ENCODE assay signal across 13 mouse cellular contexts in the genomic region with DNA sequence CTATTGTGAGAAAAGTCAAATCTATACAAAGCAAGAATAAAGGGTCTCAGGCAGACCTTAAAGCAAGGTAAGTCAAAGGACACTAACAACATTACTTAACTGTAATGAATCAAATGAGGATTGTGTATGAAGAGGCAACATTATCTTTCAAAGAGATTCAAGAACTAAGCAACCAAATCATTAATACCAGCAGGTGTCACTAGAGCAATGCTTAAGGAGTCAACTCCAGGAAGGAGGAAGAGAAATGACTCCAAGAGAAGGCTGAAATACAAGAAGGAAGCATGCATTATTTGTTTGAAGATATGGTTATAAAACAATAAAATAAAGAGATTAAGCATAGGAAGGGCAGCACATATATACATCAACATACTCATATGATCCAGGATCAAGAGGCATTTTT.
A peak's percentile ranks its signal among the peaks of the same experiment; 100 is the strongest.
DNase-seq lines count a peak whose midpoint lies in the region; ATAC-seq and TF ChIP-seq lines count a peak whose summit lies in the region.
"Had no signal": no experiment of that assay in that cellular context is flagged by ENCODE, and none has a peak within 500 bp of the region (broad histone marks: within the 10 kb centered on the region; RNA-seq: fewer than 3 reads in every experiment).

No protein-coding gene starts in this region.

- H3K4me1 ChIP-seq in forebrain, embryonic 14.5 days (ENCODE audit: control insufficient read depth, insufficient read depth, low read length) = no peaks in the 10 kb centered on the region
- no peaks in the 10 kb centered on the region for H3K4me1 ChIP-seq in forebrain, embryonic 16.5 days (replicated peaks; ENCODE audit: control insufficient read depth, insufficient read depth, low read length)
- no peaks in the 10 kb centered on the region for H3K4me1 ChIP-seq in limb, embryonic 14.5 days (ENCODE audit: control insufficient read depth, insufficient read depth, low read length)
- H3K4me1 ChIP-seq in limb, embryonic 10.5 days = no peaks in the 10 kb centered on the region
- H3K4me1 ChIP-seq: embryonic facial prominence, embryonic 12.5 days had no signal

- no peaks in the 10 kb centered on the region for H3K27me3 ChIP-seq in forebrain, embryonic 14.5 days (replicated peaks; ENCODE audit: control insufficient read depth, insufficient read depth, low read length)
- no peaks in the 10 kb centered on the region for H3K27me3 ChIP-seq in forebrain, embryonic 16.5 days (replicated peaks; ENCODE audit: control insufficient read depth, insufficient read depth, low read length)
- no peaks in the 10 kb centered on the region for H3K27me3 ChIP-seq in limb, embryonic 14.5 days (ENCODE audit: control insufficient read depth, insufficient read depth, low read length)
- H3K27me3 ChIP-seq in limb, embryonic 10.5 days (ENCODE audit: low read depth, poor library complexity, severe bottlenecking) = no peaks in the 10 kb centered on the region
- H3K27me3 ChIP-seq: embryonic facial prominence, embryonic 12.5 days had no signal

- no peak overlapping the region for H3K9ac ChIP-seq in forebrain, embryonic 14.5 days (ENCODE audit: low read length)
- H3K9ac ChIP-seq in forebrain, embryonic 16.5 days (replicated peaks; ENCODE audit: low read depth, low read length) = no peak overlapping the region
- H3K9ac ChIP-seq in limb, embryonic 14.5 days (ENCODE audit: low read depth, low read length, severe bottlenecking) = no peak overlapping the region
- H3K9ac ChIP-seq: embryonic facial prominence, embryonic 12.5 days; liver, embryonic 14.5 days had no signal

- DNase-seq in forebrain, embryonic 14.5 days (ENCODE audit: low spot score) = peak; percentile 73
- DNase-seq in limb, embryonic 14.5 days (ENCODE audit: low spot score) = peak; percentile 47
- no peak for DNase-seq in limb, embryonic 10.5 days (ENCODE audit: low spot score)
- peak; percentile 23 for DNase-seq in ES-CJ7 (ENCODE audit: low read depth, low spot score)
- peak; percentile 9 for DNase-seq in forelimb bud, embryonic 11.5 days (ENCODE audit: low read depth, low spot score)
- DNase-seq in frontal cortex, postnatal 10 days (ENCODE audit: low spot score in 2 of 2) = no peak
- no peak for DNase-seq in urinary bladder, postnatal 25 days (ENCODE audit: low spot score)
- DNase-seq: layer of hippocampus, postnatal 36 days had no signal

- H3K4me3 ChIP-seq in forebrain, embryonic 14.5 days (ENCODE audit: low read depth, low read length) = no peak overlapping the region
- H3K4me3 ChIP-seq in forebrain, embryonic 16.5 days (replicated peaks; ENCODE audit: low read length) = no peak overlapping the region
- no peak overlapping the region for H3K4me3 ChIP-seq in limb, embryonic 14.5 days (replicated peaks; ENCODE audit: low read length)
- no peak overlapping the region for H3K4me3 ChIP-seq in limb, embryonic 10.5 days
- H3K4me3 ChIP-seq: embryonic facial prominence, embryonic 12.5 days had no signal

- H3K9me3 ChIP-seq in forebrain, embryonic 14.5 days (replicated peaks; ENCODE audit: control insufficient read depth, low read length) = no peaks in the 10 kb centered on the region
- no peaks in the 10 kb centered on the region for H3K9me3 ChIP-seq in forebrain, embryonic 16.5 days (ENCODE audit: control insufficient read depth, low read length)
- H3K9me3 ChIP-seq in limb, embryonic 14.5 days (ENCODE audit: control insufficient read depth, low read length) = no peaks in the 10 kb centered on the region
- no peaks in the 10 kb centered on the region for H3K9me3 ChIP-seq in limb, embryonic 10.5 days (replicated peaks)
- H3K9me3 ChIP-seq: embryonic facial prominence, embryonic 12.5 days had no signal

- no peak overlapping the region for H3K4me2 ChIP-seq in forebrain, embryonic 14.5 days (ENCODE audit: low read length)
- no peak overlapping the region for H3K4me2 ChIP-seq in forebrain, embryonic 16.5 days (ENCODE audit: low read length)
- no peak overlapping the region for H3K4me2 ChIP-seq in limb, embryonic 14.5 days (replicated peaks; ENCODE audit: low read depth, low read length, severe bottlenecking)
- H3K4me2 ChIP-seq: embryonic facial prominence, embryonic 12.5 days; heart, embryonic 11.5 days had no signal

- no peak for TF ChIP-seq POLR2A in limb, embryonic 14.5 days (IDR thresholded peaks at IDR 0.05; ENCODE audit: borderline replicate concordance, extremely low read depth, insufficient read depth, insufficient read length)

- H3K36me3 ChIP-seq in forebrain, embryonic 14.5 days (ENCODE audit: control insufficient read depth, insufficient read depth, low read length) = no peaks in the 10 kb centered on the region
- no peaks in the 10 kb centered on the region for H3K36me3 ChIP-seq in forebrain, embryonic 16.5 days (ENCODE audit: control insufficient read depth, insufficient read depth)
- H3K36me3 ChIP-seq in limb, embryonic 14.5 days (ENCODE audit: control insufficient read depth, insufficient read depth, low read length) = no peaks in the 10 kb centered on the region
- H3K36me3 ChIP-seq in limb, embryonic 10.5 days = no peaks in the 10 kb centered on the region
- H3K36me3 ChIP-seq: embryonic facial prominence, embryonic 12.5 days had no signal

- no peak for ATAC-seq in forebrain, embryonic 14.5 days
- ATAC-seq in forebrain, embryonic 16.5 days = no peak
- no peak for ATAC-seq in limb, embryonic 14.5 days (ENCODE audit: low FRiP score, low read depth)
- ATAC-seq: inflammation-experienced regulatory T-cells, adult 6 months had no signal

- no peak overlapping the region for H3K27ac ChIP-seq in forebrain, embryonic 14.5 days (ENCODE audit: low read depth, low read length)
- H3K27ac ChIP-seq in forebrain, embryonic 16.5 days (ENCODE audit: low read length) = no peak overlapping the region
- H3K27ac ChIP-seq in limb, embryonic 14.5 days (replicated peaks; ENCODE audit: low read depth, low read length) = no peak overlapping the region
- H3K27ac ChIP-seq in limb, embryonic 10.5 days = no peak overlapping the region
- H3K27ac ChIP-seq: embryonic facial prominence, embryonic 12.5 days; liver, embryonic 14.5 days had no signal

Comparison
In these comparisons a context has a peak if more than half of its experiments do, and no peak if none do; other contexts are left out.
1. DNase-seq: peak in forebrain, embryonic 14.5 days (single experiment), limb, embryonic 14.5 days (single experiment), ES-CJ7 (single experiment) and forelimb bud, embryonic 11.5 days (single experiment); none in limb, embryonic 10.5 days (single experiment), frontal cortex, postnatal 10 days (0 of 2) and urinary bladder, postnatal 25 days (single experiment).